Mouse (Mus musculus) lung, embryonic 14.5 days (tissue): ENCODE measurements around the gene Atp8b4. TPM values are rescaled to one million over a fixed set of nuclear protein-coding genes. Genes with fewer than 3 reads are reported as not detected.
A peak's percentile ranks its signal among the peaks of the same experiment; 100 is the strongest.

Experiments used
- ATAC-seq: fragments of 200-750 bp; cut with Nextera tagmentation; 2 replicates; pipeline ENCODE4 v1.8.0; 2017; ENCODE audit warnings: mild to moderate bottlenecking, moderate TSS enrichment, moderate library complexity; ENCODE audit not compliant: insufficient read depth
- DNase-seq: peaks from one replicate; pipeline ENCODE4 v3.0.0-alpha.2; 2015
- H3K27ac ChIP-seq: fragments of 300-500 bp; sonication (generic); 2 replicates; pipeline ENCODE4 v1.5.1; 2014; ENCODE audit warnings: low read depth, mild to moderate bottlenecking, moderate library complexity
- H3K27me3 ChIP-seq: fragments of 300-500 bp; sonication (generic); 2 replicates; pipeline ENCODE4 v1.6.1; 2014; ENCODE audit warnings: low read length, control low read depth; ENCODE audit not compliant: insufficient read depth
- H3K36me3 ChIP-seq: fragments of 300-500 bp; sonication (generic); 2 replicates; pipeline ENCODE4 v1.6.1; 2014; ENCODE audit warnings: control low read depth; ENCODE audit not compliant: insufficient read depth
- H3K4me1 ChIP-seq: fragments of 300-500 bp; sonication (generic); 2 replicates; pipeline ENCODE4 v1.6.1; 2014; ENCODE audit warnings: antibody characterized with exemption, control low read depth; ENCODE audit not compliant: insufficient read depth
- H3K4me2 ChIP-seq: fragments of 300-500 bp; sonication (generic); 2 replicates; pipeline ENCODE4 v1.6.1; 2014; ENCODE audit warnings: mild to moderate bottlenecking
- H3K4me3 ChIP-seq: fragments of 300-500 bp; sonication (generic); 2 replicates; pipeline ENCODE4 v1.5.1; 2014; ENCODE audit warnings: low read depth, low read length
- H3K9ac ChIP-seq: fragments of 300-500 bp; sonication (generic); 2 replicates; pipeline ENCODE4 v1.6.1; 2014
- H3K9me3 ChIP-seq: fragments of 300-500 bp; sonication (generic); 2 replicates; pipeline ENCODE4 v1.6.1; 2016; ENCODE audit warnings: low read depth, low read length, control low read depth
- CTCF ChIP-seq: IDR thresholded peaks from 2 replicates; pipeline ENCODE4 v1.5.1; 2016; ENCODE audit warnings: antibody characterized with exemption, low read depth
- WGBS: fragments of 180-500 bp; shearing (Covaris S2); extraction: QIAGEN DNeasy Blood & Tissue Kit; methylation state at CpG from one replicate; pipeline ENCODE4 v1.1.7; 2014; 5-methylcytosine and 5-hydroxymethylcytosine counted together
- polyA plus RNA-seq: library from polyadenylated mRNA; unstranded; fragments of >200 nt; fragmentation: Nextera tagmentation; extraction: Ambion mirVana; gene quantifications from 2 replicates; pipeline ENCODE4 v1.2.1, GENCODE M21; 2014

Gene Atp8b4
- polyA plus RNA-seq, 1 experiment from 2014 or later: 0.39 TPM

- Histone ChIP-seq H3K36me3 (no peaks in the 10 kb centered on the region), H3K27me3 (no peaks in the 10 kb centered on the region), H3K4me3 (no peak overlapping the region), H3K4me1 (no peaks in the 10 kb centered on the region), H3K9ac (no peak overlapping the region), H3K27ac (no peak overlapping the region), H3K4me2 (no peak overlapping the region), H3K9me3 (no peaks in the 10 kb centered on the region)
- no peak for ATAC-seq
- TF ChIP-seq CTCF: no peak
- 82% methylated on average over 9 of the region's 9 CpGs for WGBS
- DNase-seq: no peak
Measured at GRCm38 (mm10) chr2:126434305-126434704, 66.2 kb downstream of the Atp8b4 start.

DNA sequence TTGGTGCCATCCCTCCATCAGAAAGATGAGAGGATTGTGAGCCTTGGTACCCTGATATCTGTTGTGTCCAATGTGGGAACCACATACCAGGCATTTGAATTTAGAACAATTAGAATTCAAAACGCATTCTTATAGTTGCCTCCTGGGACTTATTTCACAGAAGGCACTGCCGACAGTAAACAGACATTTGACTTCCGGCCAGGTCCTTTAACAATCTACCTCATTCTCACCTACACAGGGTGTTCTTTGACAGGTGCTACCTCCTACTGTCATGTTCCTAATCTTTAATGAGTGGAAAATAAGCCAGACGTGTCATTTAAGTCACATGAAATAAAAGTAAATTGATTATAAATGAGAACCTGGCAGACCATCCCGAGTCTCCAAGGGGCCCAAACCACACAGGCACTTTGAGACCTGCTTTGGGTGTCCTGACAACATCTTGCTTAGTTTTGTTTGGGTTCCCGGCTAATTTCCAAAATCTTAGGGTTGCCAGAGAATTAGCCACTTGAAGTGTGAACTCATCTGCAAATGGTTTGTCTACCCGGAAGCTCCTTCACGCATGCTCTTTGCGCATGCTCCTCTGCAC, 67.9 kb downstream of the Atp8b4 start:
- no peak overlapping the region for H3K9ac ChIP-seq
- H3K4me2 ChIP-seq: no peak overlapping the region
- DNase-seq (no peak), ATAC-seq (no peak)
- H3K4me3 ChIP-seq: no peak overlapping the region
- no peaks in the 10 kb centered on the region for H3K36me3 ChIP-seq
- no peaks in the 10 kb centered on the region for H3K4me1 ChIP-seq
- no peak overlapping the region for H3K27ac ChIP-seq
- 76% methylated on average over 9 of the region's 9 CpGs for WGBS
- no peak for TF ChIP-seq CTCF
- no peaks in the 10 kb centered on the region for H3K9me3 ChIP-seq
- no peaks in the 10 kb centered on the region for H3K27me3 ChIP-seq

DNA sequence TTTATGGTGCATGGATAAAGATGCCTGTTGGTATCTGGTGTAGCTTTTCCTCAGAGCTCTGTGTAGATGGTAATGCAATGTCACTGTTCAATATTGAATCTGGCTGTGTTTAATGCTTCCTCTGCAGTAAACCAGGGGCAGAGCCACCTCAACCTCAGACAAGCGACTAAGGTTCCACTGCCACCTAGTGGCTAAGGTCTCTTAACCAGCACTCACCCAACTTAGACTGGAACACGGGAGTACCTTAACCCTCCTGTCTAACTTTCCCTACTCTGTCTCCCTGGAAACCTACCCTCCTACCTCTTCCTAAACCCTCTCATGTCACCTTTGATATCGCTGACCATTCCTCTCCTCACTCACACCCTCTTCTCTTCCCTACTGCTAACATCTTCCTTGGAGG, 71.2 kb downstream of the Atp8b4 start:
- Histone ChIP-seq H3K4me2 (no peak overlapping the region), H3K4me1 (no peaks in the 10 kb centered on the region), H3K9ac (no peak overlapping the region), H3K9me3 (no peaks in the 10 kb centered on the region), H3K4me3 (no peak overlapping the region), H3K36me3 (no peaks in the 10 kb centered on the region), H3K27ac (no peak overlapping the region), H3K27me3 (no peaks in the 10 kb centered on the region)
- peak; percentile 90 for DNase-seq
- TF ChIP-seq CTCF: peak; percentile 84
- 9% methylated on average over 3 of the region's 3 CpGs for WGBS
- ATAC-seq: peak; percentile 74; the same call in 1 of the 2 replicates

DNA sequence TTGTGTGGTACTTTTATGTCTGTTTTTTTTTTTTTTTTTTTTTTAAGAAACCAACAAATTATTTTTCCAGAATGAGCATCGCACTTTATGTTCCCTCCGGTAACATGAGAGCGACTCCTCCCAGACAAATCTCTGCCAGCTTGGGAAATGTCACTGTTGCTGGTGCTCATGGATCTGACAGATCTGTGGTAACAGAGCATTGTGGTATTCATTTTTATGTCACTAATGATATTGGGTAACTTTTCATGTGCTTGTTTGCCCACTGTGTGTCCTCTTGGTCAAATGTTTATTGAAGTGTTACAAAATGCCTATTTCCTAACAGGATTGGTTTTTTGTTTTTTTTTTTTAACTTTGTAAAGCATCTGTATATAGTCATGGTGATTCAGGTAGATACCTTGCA, 75.3 kb downstream of the Atp8b4 start:
- ATAC-seq: no peak
- 81% methylated on average over 3 of the region's 3 CpGs for WGBS

GRCm38 (mm10) chr2:126424714-126425113, 75.8 kb downstream of the Atp8b4 start:
- ATAC-seq (no peak), DNase-seq (no peak)
- no peaks in the 10 kb centered on the region for H3K36me3 ChIP-seq
- H3K4me2 ChIP-seq: no peak overlapping the region
- no peak overlapping the region for H3K27ac ChIP-seq
- H3K4me3 ChIP-seq: no peak overlapping the region
- no peaks in the 10 kb centered on the region for H3K9me3 ChIP-seq
- H3K9ac ChIP-seq: no peak overlapping the region
- 83% methylated on average over 8 of the region's 8 CpGs for WGBS
- no peaks in the 10 kb centered on the region for H3K27me3 ChIP-seq
- no peak for TF ChIP-seq CTCF
- H3K4me1 ChIP-seq: no peaks in the 10 kb centered on the region

More for the DNA sequence above, 75.3 kb downstream of the Atp8b4 start:
- H3K4me2 ChIP-seq: no peak overlapping the region
- no peaks in the 10 kb centered on the region for H3K4me1 ChIP-seq
- no peaks in the 10 kb centered on the region for H3K36me3 ChIP-seq
- no peaks in the 10 kb centered on the region for H3K27me3 ChIP-seq
- no peak overlapping the region for H3K27ac ChIP-seq
- no peak overlapping the region for H3K9ac ChIP-seq
- no peak for TF ChIP-seq CTCF
- no peaks in the 10 kb centered on the region for H3K9me3 ChIP-seq
- no peak overlapping the region for H3K4me3 ChIP-seq
- no peak for DNase-seq

DNA sequence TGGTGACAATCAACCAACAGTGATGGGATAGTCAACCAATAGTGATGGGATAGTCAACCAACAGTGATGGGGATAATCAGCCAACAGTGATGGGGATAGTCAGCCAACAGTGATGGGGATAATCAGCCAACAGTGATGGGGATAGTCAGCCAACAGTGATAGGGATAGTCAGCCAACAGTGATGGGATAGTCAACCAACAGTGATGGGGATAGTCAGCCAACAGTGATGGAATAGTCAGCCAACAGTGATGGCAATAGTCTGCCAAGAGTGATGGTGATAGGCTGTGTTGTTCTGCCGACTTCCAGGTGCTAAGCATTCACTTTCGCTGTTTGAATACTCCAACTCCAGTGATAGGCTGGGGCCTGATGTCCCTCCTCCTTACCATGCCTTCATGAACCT, 79.6 kb downstream of the Atp8b4 start:
- 91% methylated on average over 2 of the region's 2 CpGs for WGBS
- Histone ChIP-seq H3K27ac (no peak overlapping the region), H3K27me3 (no peaks in the 10 kb centered on the region), H3K9me3 (no peaks in the 10 kb centered on the region), H3K4me1 (0 out of 2 replicates have a peak, but pooled peaks cover 3% of the 10 kb centered on the region), H3K36me3 (no peaks in the 10 kb centered on the region), H3K4me3 (no peak overlapping the region), H3K4me2 (no peak overlapping the region), H3K9ac (no peak overlapping the region)
- DNase-seq: no peak
- no peak for TF ChIP-seq CTCF
- ATAC-seq: no peak

DNA sequence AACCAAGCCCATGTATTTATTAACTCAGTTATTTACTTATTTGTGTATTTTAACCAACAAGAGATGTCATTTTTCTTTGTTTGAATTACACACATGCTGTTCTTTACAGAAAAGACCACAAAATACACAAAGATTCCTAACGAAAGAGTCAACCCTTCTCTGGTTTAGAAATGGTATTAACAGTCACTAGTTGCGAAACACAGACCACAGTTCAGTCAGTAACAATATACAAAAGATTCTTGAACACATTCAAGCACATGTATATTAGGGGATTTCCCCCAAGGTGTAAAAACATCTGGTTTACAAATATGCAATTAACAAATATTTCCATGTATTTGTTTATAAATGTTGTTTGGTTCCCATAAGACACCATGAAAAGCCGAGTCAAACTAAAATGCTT, 81.6 kb downstream of the Atp8b4 start:
- ATAC-seq (no peak), DNase-seq (no peak)
- H3K27me3 ChIP-seq: no peaks in the 10 kb centered on the region
- H3K36me3 ChIP-seq: no peaks in the 10 kb centered on the region
- H3K4me2 ChIP-seq: no peak overlapping the region
- no peak overlapping the region for H3K27ac ChIP-seq
- H3K9ac ChIP-seq: no peak overlapping the region
- TF ChIP-seq CTCF: no peak
- no peaks in the 10 kb centered on the region for H3K9me3 ChIP-seq
- H3K4me1 ChIP-seq: 0 out of 2 replicates have a peak, but pooled peaks cover 3% of the 10 kb centered on the region
- no peak overlapping the region for H3K4me3 ChIP-seq
- 80% methylated on average over 3 of the region's 3 CpGs for WGBS
